Mouse (Mus musculus): ENCODE results near the gene Tmprss13. TPM values are rescaled to one million over a fixed set of nuclear protein-coding genes. Genes with fewer than 3 reads are reported as not detected.

The Tmprss13 gene
- polyA plus RNA-seq, 1 experiment from 2014 or later, result not detected

- ChIA-PET POLR2A (no interaction called here), CTCF (interaction anchor here (1.2 kb wide), 1 partner anchor 88 kb away, joined by 5 read pairs; no protein-coding TSS in a partner anchor)
- peak; percentile 82 for TF ChIP-seq CTCF (IDR thresholded peaks at IDR 0.05)
- H3K27me3 ChIP-seq, result peaks cover 18% of the 10 kb centered on the region
- ATAC-seq (peak; percentile 79), DNase-seq (ENCODE audit: low read depth, low spot score) (peak; percentile 15)
- in situ Hi-C loops (cut with MboI; ENCODE audit: low pct_unique_long_range_greater_than_20kb), result loop anchor here (5.0 kb wide), 1 partner anchor 82 kb away; no protein-coding TSS in a partner anchor
Measured at GRCm38 (mm10) chr9:45300422-45301104, 18.3 kb upstream of the Tmprss13 start.

- ChIA-PET POLR2A (no interaction called here), CTCF (no interaction called here)
- DNase-seq (ENCODE audit: low read depth, low spot score) (no peak), ATAC-seq (no peak)
- TF ChIP-seq CTCF (IDR thresholded peaks at IDR 0.05), result no peak
- in situ Hi-C loops (cut with MboI; ENCODE audit: low pct_unique_long_range_greater_than_20kb), result loop anchor here (5.0 kb wide), 1 partner anchor 81 kb away; no protein-coding TSS in a partner anchor
- H3K27me3 ChIP-seq, result peaks cover 17% of the 10 kb centered on the region
Measured at GRCm38 (mm10) chr9:45301771-45302170, 17.1 kb upstream of the Tmprss13 start.

GRCm38 (mm10) chr9:45306746-45307410 is 12.0 kb upstream of the Tmprss13 start:
- DNase-seq (ENCODE audit: low read depth, low spot score) (no peak), ATAC-seq (no peak)
- POLR2A ChIA-PET, result no interaction called here
- CTCF ChIA-PET, result no interaction called here
- peaks cover 43% of the 10 kb centered on the region for H3K27me3 ChIP-seq
- in situ Hi-C loops (cut with MboI; ENCODE audit: low pct_unique_long_range_greater_than_20kb), result no loop called here
- TF ChIP-seq CTCF (IDR thresholded peaks at IDR 0.05), result no peak

GRCm38 (mm10) chr9:45308521-45308920 is 10.4 kb upstream of the Tmprss13 start:
- no peak for ATAC-seq
- POLR2A ChIA-PET, result no interaction called here
- CTCF ChIA-PET, result no interaction called here

GRCm38 (mm10) chr9:45311858-45312257 is 7.0 kb upstream of the Tmprss13 start:
- TF ChIP-seq CTCF (IDR thresholded peaks at IDR 0.05), result no peak
- DNase-seq (ENCODE audit: low read depth, low spot score) (no peak), ATAC-seq (no peak)
- in situ Hi-C loops (cut with MboI; ENCODE audit: low pct_unique_long_range_greater_than_20kb), result no loop called here
- POLR2A ChIA-PET, result no interaction called here
- CTCF ChIA-PET, result no interaction called here
- H3K27me3 ChIP-seq, result peaks cover 59% of the 10 kb centered on the region

More at GRCm38 (mm10) chr9:45308521-45308920, 10.4 kb upstream of the Tmprss13 start:
- no peak for TF ChIP-seq CTCF (IDR thresholded peaks at IDR 0.05)
- in situ Hi-C loops (cut with MboI; ENCODE audit: low pct_unique_long_range_greater_than_20kb), result no loop called here
- H3K27me3 ChIP-seq, result peaks cover 41% of the 10 kb centered on the region
- no peak for DNase-seq (ENCODE audit: low read depth, low spot score)

GRCm38 (mm10) chr9:45313913-45314312 is 5.0 kb upstream of the Tmprss13 start:
- ChIA-PET POLR2A (no interaction called here), CTCF (no interaction called here)
- DNase-seq (ENCODE audit: low read depth, low spot score) (no peak), ATAC-seq (no peak)
- TF ChIP-seq CTCF (IDR thresholded peaks at IDR 0.05), result no peak
- H3K27me3 ChIP-seq, result peaks cover 60% of the 10 kb centered on the region
- in situ Hi-C loops (cut with MboI; ENCODE audit: low pct_unique_long_range_greater_than_20kb), result no loop called here

- no peak for TF ChIP-seq CTCF (IDR thresholded peaks at IDR 0.05)
- ChIA-PET CTCF (no interaction called here), POLR2A (no interaction called here)
- no peak for ATAC-seq
- peaks cover 40% of the 10 kb centered on the region for H3K27me3 ChIP-seq
- in situ Hi-C loops (cut with MboI; ENCODE audit: low pct_unique_long_range_greater_than_20kb), result no loop called here
- no peak for DNase-seq (ENCODE audit: low read depth, low spot score)
Measured at GRCm38 (mm10) chr9:45317635-45318034, 1.3 kb upstream of the Tmprss13 start.

GRCm38 (mm10) chr9:45321465-45321864 is 2.6 kb downstream of the Tmprss13 start:
- POLR2A ChIA-PET, result no interaction called here
- ATAC-seq (no peak), DNase-seq (ENCODE audit: low read depth, low spot score) (no peak)
- peaks cover 21% of the 10 kb centered on the region for H3K27me3 ChIP-seq
- TF ChIP-seq CTCF (IDR thresholded peaks at IDR 0.05), result no peak
- CTCF ChIA-PET, result no interaction called here
- in situ Hi-C loops (cut with MboI; ENCODE audit: low pct_unique_long_range_greater_than_20kb), result no loop called here

GRCm38 (mm10) chr9:45321946-45322430 is 3.1 kb downstream of the Tmprss13 start:
- ATAC-seq (no peak), DNase-seq (ENCODE audit: low read depth, low spot score) (no peak)
- peaks cover 17% of the 10 kb centered on the region for H3K27me3 ChIP-seq
- TF ChIP-seq CTCF (IDR thresholded peaks at IDR 0.05), result no peak
- ChIA-PET POLR2A (no interaction called here), CTCF (no interaction called here)
- in situ Hi-C loops (cut with MboI; ENCODE audit: low pct_unique_long_range_greater_than_20kb), result no loop called here

- no peak for ATAC-seq
- in situ Hi-C loops (cut with MboI; ENCODE audit: low pct_unique_long_range_greater_than_20kb), result no loop called here
- peaks cover 25% of the 10 kb centered on the region for H3K27me3 ChIP-seq
- CTCF ChIA-PET, result no interaction called here
- no peak for DNase-seq (ENCODE audit: low read depth, low spot score)
- no peak for TF ChIP-seq CTCF (IDR thresholded peaks at IDR 0.05)
- POLR2A ChIA-PET, result no interaction called here
Measured at GRCm38 (mm10) chr9:45326390-45326789, 7.5 kb downstream of the Tmprss13 start.

- ChIA-PET POLR2A (no interaction called here), CTCF (no interaction called here)
- TF ChIP-seq CTCF (IDR thresholded peaks at IDR 0.05), result no peak
- ATAC-seq (no peak), DNase-seq (ENCODE audit: low read depth, low spot score) (no peak)
- in situ Hi-C loops (cut with MboI; ENCODE audit: low pct_unique_long_range_greater_than_20kb), result no loop called here
- H3K27me3 ChIP-seq, result peaks cover 26% of the 10 kb centered on the region
Measured at GRCm38 (mm10) chr9:45328263-45328662, 9.4 kb downstream of the Tmprss13 start.

Data from Patski (cell line).